Comparison of ENCODE assay signal across 8 mouse cellular contexts in genomic region chr1:25105367-25105766, GRCm38 (mm10).
DNase-seq lines count a peak whose midpoint lies in the region; ATAC-seq lines count a peak whose summit lies in the region.

No protein-coding gene starts in this region.

- 47% methylated on average over 4 of the region's 4 CpGs for WGBS in kidney, embryonic 16.5 days

- H3K4me2 ChIP-seq in kidney, embryonic 16.5 days (replicated peaks; ENCODE audit: low read depth, low read length): no peak overlapping the region

- no peaks in the 10 kb centered on the region for H3K9me3 ChIP-seq in kidney, embryonic 16.5 days (ENCODE audit: low read length)

- no peaks in the 10 kb centered on the region for H3K36me3 ChIP-seq in kidney, embryonic 16.5 days (ENCODE audit: insufficient read depth, low read length)

- peak; percentile 70 for ATAC-seq in kidney, embryonic 16.5 days (ENCODE audit: low FRiP score, low TSS enrichment)

- H3K9ac ChIP-seq in kidney, embryonic 16.5 days (replicated peaks; ENCODE audit: low read length): no peak overlapping the region

- no peaks in the 10 kb centered on the region for H3K4me1 ChIP-seq in kidney, embryonic 16.5 days (ENCODE audit: insufficient read depth, low read length)

- H3K27ac ChIP-seq in kidney, embryonic 16.5 days (ENCODE audit: low read length): no peak overlapping the region

- intact Hi-C loops in left cerebral cortex, postnatal 36 days (cut with DNase I): loop anchor here (10.0 kb wide), 2 partner anchors 59 to 119 kb away; no protein-coding TSS in a partner anchor

- no peak overlapping the region for H3K4me3 ChIP-seq in kidney, embryonic 16.5 days (ENCODE audit: low read length)

- DNase-seq in adrenal gland, postnatal 14 days: peak; percentile 10
- DNase-seq in adrenal gland, postnatal 4 days (ENCODE audit: low spot score in 2 of 2): no peak
- peak; percentile 5 for DNase-seq in NIH3T3 (ENCODE audit: low read depth)
- DNase-seq in frontal cortex, postnatal 10 days (ENCODE audit: low spot score in 2 of 2): peak; percentile 80
- DNase-seq in left cerebral cortex, postnatal 36 days (ENCODE audit: low spot score in 2 of 2): peak; percentile 88 to 89
- DNase-seq in skeletal muscle tissue, adult 2 months (ENCODE audit: low read depth, low spot score): peak; percentile 25
- no peak for DNase-seq in embryo, embryonic 10.5 days (ENCODE audit: low spot score)

- H3K27me3 ChIP-seq in kidney, embryonic 16.5 days (ENCODE audit: insufficient read depth, low read length): no peaks in the 10 kb centered on the region

Comparison
In these comparisons a context has a peak if more than half of its experiments do, and no peak if none do; other contexts are left out.
1. DNase-seq: peak in adrenal gland, postnatal 14 days (single experiment), NIH3T3 (single experiment), frontal cortex, postnatal 10 days (2 of 2), left cerebral cortex, postnatal 36 days (2 of 2) and skeletal muscle tissue, adult 2 months (single experiment); none in adrenal gland, postnatal 4 days (0 of 2) and embryo, embryonic 10.5 days (single experiment).